9 mouse cellular contexts compared by ENCODE assay signal in the genomic region with DNA sequence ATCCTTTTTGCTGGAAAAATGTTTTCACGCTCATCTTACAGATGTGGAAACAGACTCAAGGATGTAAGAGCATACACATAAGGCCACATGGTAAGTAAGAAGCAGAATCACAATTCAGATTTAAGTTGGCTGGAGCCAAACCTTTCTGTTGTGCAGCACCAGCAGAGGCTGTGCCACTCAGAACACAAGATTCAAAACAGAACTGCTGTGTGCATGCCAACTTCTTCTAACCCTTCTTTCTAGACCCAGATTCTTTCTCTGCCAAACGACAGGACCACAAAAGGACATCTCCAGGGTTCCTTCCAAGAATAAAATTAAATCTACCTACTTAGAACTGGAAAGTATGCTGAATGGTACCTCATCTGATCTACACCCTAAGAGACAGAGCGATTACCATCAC. TPM values are rescaled to one million over a fixed set of nuclear protein-coding genes. Genes with fewer than 3 reads are reported as not detected.
DNase-seq lines count a peak whose midpoint lies in the region; ATAC-seq and TF ChIP-seq lines count a peak whose summit lies in the region.
"Had no signal": no experiment of that assay in that cellular context is flagged by ENCODE, and none has a peak within 500 bp of the region (broad histone marks: within the 10 kb centered on the region; RNA-seq: fewer than 3 reads in every experiment).

No protein-coding gene starts in this region.

- no peaks in the 10 kb centered on the region for H3K9me3 ChIP-seq in embryonic facial prominence, embryonic 13.5 days
- no peaks in the 10 kb centered on the region for H3K9me3 ChIP-seq in intestine, embryonic 15.5 days
- H3K9me3 ChIP-seq: hindbrain, embryonic 15.5 days had no signal

- peak; percentile 62 for ATAC-seq in frontal cortex, adult (ENCODE audit: low TSS enrichment)
- no peak for ATAC-seq in embryonic facial prominence, embryonic 13.5 days (ENCODE audit: insufficient number of reproducible peaks, insufficient read depth, low FRiP score, low TSS enrichment, low read depth)
- no peak for ATAC-seq in intestine, embryonic 15.5 days
- ATAC-seq in inflammation-experienced regulatory T-cells, adult 6 months, result no peak

- peak overlapping the region; percentile 22; the same call in 1 of the 2 replicates for H3K4me2 ChIP-seq in embryonic facial prominence, embryonic 13.5 days
- H3K4me2 ChIP-seq in intestine, embryonic 15.5 days (replicated peaks), result 0 out of 2 replicates have a peak overlapping the region, but pooled peaks have one; percentile 14
- H3K4me2 ChIP-seq: hindbrain, embryonic 15.5 days had no signal

- H3K9ac ChIP-seq in embryonic facial prominence, embryonic 13.5 days, result peak overlapping the region; percentile 3; the same call in 1 of the 2 replicates
- H3K9ac ChIP-seq in intestine, embryonic 15.5 days, result no peak overlapping the region
- H3K9ac ChIP-seq: hindbrain, embryonic 15.5 days had no signal

- 56% methylated on average over 3 of the region's 3 CpGs for WGBS in embryonic facial prominence, embryonic 13.5 days
- WGBS in intestine, embryonic 15.5 days, result 61% methylated on average over 3 of the region's 3 CpGs

- peak overlapping the region; percentile 9; the same call in 1 of the 2 replicates for H3K4me3 ChIP-seq in layer of hippocampus, adult 2 months
- H3K4me3 ChIP-seq in embryonic facial prominence, embryonic 13.5 days, result no peak overlapping the region
- no peak overlapping the region for H3K4me3 ChIP-seq in intestine, embryonic 15.5 days (replicated peaks)
- H3K4me3 ChIP-seq: hindbrain, embryonic 15.5 days had no signal

- no peaks in the 10 kb centered on the region; the same call in 1 of the 2 replicates for H3K36me3 ChIP-seq in embryonic facial prominence, embryonic 13.5 days
- no peaks in the 10 kb centered on the region for H3K36me3 ChIP-seq in intestine, embryonic 15.5 days
- H3K36me3 ChIP-seq: hindbrain, embryonic 15.5 days had no signal

- TF ChIP-seq CTCF in layer of hippocampus, adult 2 months (conservative IDR thresholded peaks at IDR 0.05), result no peak

- H3K27me3 ChIP-seq in embryonic facial prominence, embryonic 13.5 days, result no peaks in the 10 kb centered on the region
- no peaks in the 10 kb centered on the region for H3K27me3 ChIP-seq in intestine, embryonic 15.5 days (replicated peaks)
- H3K27me3 ChIP-seq: hindbrain, embryonic 15.5 days had no signal

- no peak for DNase-seq in frontal cortex, postnatal 25 days (ENCODE audit: low spot score in 2 of 2)
- no peak for DNase-seq in layer of hippocampus, adult 2 months (ENCODE audit: low spot score in 2 of 2)
- no peak for DNase-seq in layer of hippocampus, adult 11-12 months (ENCODE audit: low spot score)
- DNase-seq in thymus, adult 18-20 months, result no peak

- H3K27ac ChIP-seq in layer of hippocampus, adult 2 months, result peak overlapping the region; percentile 88
- H3K27ac ChIP-seq in embryonic facial prominence, embryonic 13.5 days, result peak overlapping the region; percentile 88
- peak overlapping the region; percentile 64 for H3K27ac ChIP-seq in intestine, embryonic 15.5 days

- peaks cover 57% of the 10 kb centered on the region for H3K4me1 ChIP-seq in embryonic facial prominence, embryonic 13.5 days
- H3K4me1 ChIP-seq in intestine, embryonic 15.5 days (replicated peaks), result peaks cover 29% of the 10 kb centered on the region

RNA-seq across cellular contexts. Expression of a gene that starts 3.3 kb away (rescaled TPM):
- total RNA-seq in layer of hippocampus, adult 2 months (2021), result 1 to 10 TPM; 2.8 to 2.9 TPM
- 3.5 and 5.5 TPM in 2 replicates for polyA plus RNA-seq in embryonic facial prominence, embryonic 13.5 days (2015; fragmentation: Nextera tagmentation; extraction: Ambion mirVana)
- polyA plus RNA-seq in intestine, embryonic 15.5 days (2015; fragmentation: Nextera tagmentation; extraction: Ambion mirVana), result 2.2 and 3.3 TPM in 2 replicates
- 10 to 100 TPM in 2 of 3 experiments, 1 to 10 TPM in 1; 6.5 to 12.9 (median 12.1) TPM for polyA plus RNA-seq in inflammation-experienced regulatory T-cells, adult 6 months (2017; shearing (Covaris generic))

RNA-seq across cellular contexts. Expression of a gene that starts 21.8 kb away (rescaled TPM):
- total RNA-seq in layer of hippocampus, adult 2 months (2021), result 100 to 1,000 TPM; 329 to 346 TPM
- 82.8 and 87.1 TPM in 2 replicates for polyA plus RNA-seq in embryonic facial prominence, embryonic 13.5 days (2015; fragmentation: Nextera tagmentation; extraction: Ambion mirVana)
- 97.9 and 102 TPM in 2 replicates for polyA plus RNA-seq in intestine, embryonic 15.5 days (2015; fragmentation: Nextera tagmentation; extraction: Ambion mirVana)
- polyA plus RNA-seq in inflammation-experienced regulatory T-cells, adult 6 months (2017; shearing (Covaris generic)), result 10 to 100 TPM; 24.0 to 24.2 (median 24.1) TPM

RNA-seq across cellular contexts. Expression of a gene that starts 49.7 kb away (rescaled TPM):
- total RNA-seq in layer of hippocampus, adult 2 months (2021), result 10 to 100 TPM; 15.4 to 21.7 TPM
- polyA plus RNA-seq in embryonic facial prominence, embryonic 13.5 days (2015; fragmentation: Nextera tagmentation; extraction: Ambion mirVana), result 219 and 245 TPM in 2 replicates
- polyA plus RNA-seq in intestine, embryonic 15.5 days (2015; fragmentation: Nextera tagmentation; extraction: Ambion mirVana), result 171 and 190 TPM in 2 replicates
- polyA plus RNA-seq in inflammation-experienced regulatory T-cells, adult 6 months (2017; shearing (Covaris generic)), result 100 to 1,000 TPM in 1 of 3 experiments, 10 to 100 TPM in 2; 52.8 to 148 (median 66.4) TPM

RNA-seq across cellular contexts. Expression of a gene that starts 52.6 kb away (rescaled TPM):
- total RNA-seq in layer of hippocampus, adult 2 months (2021), result 10 to 100 TPM; 15.0 to 19.6 TPM
- 33.1 and 36.8 TPM in 2 replicates for polyA plus RNA-seq in embryonic facial prominence, embryonic 13.5 days (2015; fragmentation: Nextera tagmentation; extraction: Ambion mirVana)
- 29.3 and 39.6 TPM in 2 replicates for polyA plus RNA-seq in intestine, embryonic 15.5 days (2015; fragmentation: Nextera tagmentation; extraction: Ambion mirVana)
- polyA plus RNA-seq in inflammation-experienced regulatory T-cells, adult 6 months (2017; shearing (Covaris generic)), result 10 to 100 TPM; 55.9 to 72.3 (median 57.0) TPM

RNA-seq across cellular contexts. Expression of a gene that starts 58.5 kb away (rescaled TPM):
- total RNA-seq in layer of hippocampus, adult 2 months (2021), result 100 to 1,000 TPM; 607 to 624 TPM
- 1,232 and 1,302 TPM in 2 replicates for polyA plus RNA-seq in embryonic facial prominence, embryonic 13.5 days (2015; fragmentation: Nextera tagmentation; extraction: Ambion mirVana)
- 1,198 and 1,252 TPM in 2 replicates for polyA plus RNA-seq in intestine, embryonic 15.5 days (2015; fragmentation: Nextera tagmentation; extraction: Ambion mirVana)
- polyA plus RNA-seq in inflammation-experienced regulatory T-cells, adult 6 months (2017; shearing (Covaris generic)), result 1,000 to 10,000 TPM; 2,319 to 3,701 (median 3,342) TPM
